Mouse (Mus musculus) cerebellum, adult 2 months (tissue): ENCODE data around the gene Mblac2.

Experiments used
- CTCF ChIP-seq: fragments of 200-500 bp; IDR thresholded peaks from 2 replicates; pipeline ENCODE4 v1.5.1; 2011; ENCODE audit warnings: low read depth, mild to moderate bottlenecking, control low read depth, low read length, moderate library complexity, borderline replicate concordance; ENCODE audit not compliant: insufficient read depth
- POLR2A ChIP-seq: fragments of 200-500 bp; IDR thresholded peaks from 2 replicates; pipeline ENCODE4 v1.6.1; 2011; ENCODE audit warnings: low read length, control low read depth, borderline replicate concordance; ENCODE audit not compliant: insufficient read depth

DNA sequence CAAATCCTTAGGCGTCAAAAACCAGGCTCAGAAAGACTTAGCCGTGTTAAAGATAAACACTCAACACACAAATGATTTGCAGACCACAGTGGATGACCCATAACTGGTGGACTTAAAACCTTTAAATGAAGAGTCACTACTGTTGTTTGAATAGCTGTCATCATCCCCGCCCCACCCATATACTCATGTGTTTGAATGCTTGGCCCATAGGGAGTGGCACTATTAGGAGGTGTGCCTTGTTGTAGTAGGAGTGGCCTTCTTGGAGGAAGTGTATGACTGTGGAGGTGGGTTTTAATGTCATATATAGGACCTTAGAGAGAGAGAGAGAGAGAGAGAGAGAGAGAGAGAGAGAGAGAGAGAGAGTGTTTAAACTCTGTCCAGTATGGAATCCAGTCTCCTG is 28.0 kb upstream of the Mblac2 start:
- TF ChIP-seq CTCF: no peak
- no peak for TF ChIP-seq POLR2A
